ENCODE assay signal across 24 mouse cellular contexts in genomic region chr7:102422036-102422435, GRCm38 (mm10). TPM values are rescaled to one million over a fixed set of nuclear protein-coding genes. Genes with fewer than 3 reads are reported as not detected.
DNase-seq lines count a peak whose midpoint lies in the region; ATAC-seq and TF ChIP-seq lines count a peak whose summit lies in the region.
"Had no signal": no experiment of that assay in that cellular context is flagged by ENCODE, and none has a peak within 500 bp of the region (broad histone marks: within the 10 kb centered on the region; RNA-seq: fewer than 3 reads in every experiment).

No protein-coding gene starts in this region.

- intact Hi-C loops in gastrocnemius, postnatal 14 days (cut with DNase I; ENCODE audit: low total_unique reads), result no loop called here
- intact Hi-C loops in gastrocnemius, adult 2 months (cut with DNase I), result no loop called here

- H3K9ac ChIP-seq in heart, embryonic 11.5 days (ENCODE audit: low read depth, low read length), result no peak overlapping the region

- no peaks in the 10 kb centered on the region for H3K4me1 ChIP-seq in heart, embryonic 11.5 days (ENCODE audit: control insufficient read depth, insufficient read depth, low read length)

- H3K4me3 ChIP-seq in gastrocnemius, adult 2 months, result no peak overlapping the region
- H3K4me3 ChIP-seq in heart, embryonic 11.5 days (ENCODE audit: low read depth, low read length), result no peak overlapping the region

- peak; percentile 35 for DNase-seq in gastrocnemius, adult 18-20 months (ENCODE audit: low spot score)
- no peak for DNase-seq in gastrocnemius, postnatal 14 days
- DNase-seq in gastrocnemius, adult 2 months, result peak; percentile 53
- DNase-seq in gastrocnemius, postnatal 25 days, result no peak
- DNase-seq in heart, adult 11 months, result peak; percentile 84
- DNase-seq: adrenal gland, adult 2 months; adrenal gland, adult 8-10 months; adrenal gland, postnatal 10 days; adrenal gland, postnatal 14 days; adrenal gland, postnatal 25 days; adrenal gland, postnatal 36 days; B cell, adult 2 months; cerebellum, adult 11 months; cerebellum, adult 11-12 months; cerebellum, adult 18-20 months had no signal

- peak overlapping the region; percentile 61 for H3K27ac ChIP-seq in gastrocnemius, adult 2 months
- no peak overlapping the region for H3K27ac ChIP-seq in heart, embryonic 11.5 days (ENCODE audit: low read depth, low read length)

- ATAC-seq in heart, embryonic 11.5 days (replicated peaks; ENCODE audit: insufficient number of reproducible peaks, low FRiP score, low TSS enrichment), result no peak
- ATAC-seq: activated CD4-positive, CD25-positive, alpha-beta regulatory T cell, adult 4 months; CD4-positive, CD25-positive, alpha-beta regulatory T cell, adult 4 months; Patski had no signal

- H3K4me2 ChIP-seq in heart, embryonic 11.5 days, result no peak overlapping the region

- WGBS in heart, embryonic 11.5 days (ENCODE audit: insufficient replicate concordance), result 86% methylated on average over 2 of the region's 2 CpGs

- H3K36me3 ChIP-seq in heart, embryonic 11.5 days (ENCODE audit: control insufficient read depth, insufficient read depth, low read length), result no peaks in the 10 kb centered on the region

- H3K27me3 ChIP-seq in heart, embryonic 11.5 days (ENCODE audit: control insufficient read depth, insufficient read depth, low read length), result no peaks in the 10 kb centered on the region
- H3K27me3 ChIP-seq: CH12.LX, Patski had no signal

- no peak for TF ChIP-seq CTCF in gastrocnemius, adult 2 months (IDR thresholded peaks at IDR 0.05)

- no peaks in the 10 kb centered on the region for H3K9me3 ChIP-seq in heart, embryonic 11.5 days (replicated peaks; ENCODE audit: control insufficient read depth, low read length)
- H3K9me3 ChIP-seq: G1E had no signal

RNA-seq across cellular contexts. Expression of gene Rrm1, which starts 19.5 kb away (rescaled TPM):
- total RNA-seq in gastrocnemius, adult 18-20 months (2021), result 10 to 100 TPM; 18.1 to 20.5 TPM
- total RNA-seq in gastrocnemius, postnatal 14 days (2021), result 10 to 100 TPM; 14.7 to 17.0 TPM
- total RNA-seq in gastrocnemius, adult 2 months (2021), result 10 to 100 TPM; 15.3 to 21.8 TPM
- total RNA-seq in gastrocnemius, postnatal 25 days (2021), result 10 to 100 TPM; 12.1 to 12.6 TPM
- polyA plus RNA-seq in heart, embryonic 11.5 days (2014; fragmentation: Nextera tagmentation; extraction: Ambion mirVana), result 160 and 162 TPM in 2 replicates

RNA-seq across cellular contexts. Expression of gene Olfr543, which starts 59.4 kb away (rescaled TPM):
- total RNA-seq in gastrocnemius, adult 18-20 months (2021), result not detected
- total RNA-seq in gastrocnemius, postnatal 14 days (2021), result not detected
- total RNA-seq in gastrocnemius, adult 2 months (2021), result not detected
- total RNA-seq in gastrocnemius, postnatal 25 days (2021), result not detected
- polyA plus RNA-seq in heart, embryonic 11.5 days (2014; fragmentation: Nextera tagmentation; extraction: Ambion mirVana), result 1.0 TPM in 1 of 2 replicates, not detected in the other
- total RNA-seq: adrenal gland, adult 18-20 months; adrenal gland, adult 2 months; adrenal gland, adult 8-10 months; adrenal gland, postnatal 10 days; adrenal gland, postnatal 14 days; adrenal gland, postnatal 25 days; adrenal gland, postnatal 36 days; adrenal gland, postnatal 4 days; CH12.LX had no signal
- polyA plus RNA-seq: adrenal gland, adult 2 months; brain, embryonic 14.5 days; G1E; Patski had no signal

Comparison
In these comparisons a context has a peak if more than half of its experiments do, and no peak if none do; other contexts are left out.
1. DNase-seq: peak in gastrocnemius, adult 18-20 months (single experiment), gastrocnemius, adult 2 months (single experiment) and heart, adult 11 months (single experiment); none in gastrocnemius, postnatal 14 days (single experiment) and gastrocnemius, postnatal 25 days (single experiment).